Mouse (Mus musculus) kidney, adult 18-20 months (tissue): ENCODE results near the gene Hist1h1t.
"Not testable (repeated sequence)": the region's sequence is repeated elsewhere in the genome, so short reads cannot be mapped to it uniquely, and the experiment has no call there.

Experiments
- DNase-seq: peaks from one replicate; pipeline ENCODE4 v3.0.0; 2021

Hist1h1t gene

DNA sequence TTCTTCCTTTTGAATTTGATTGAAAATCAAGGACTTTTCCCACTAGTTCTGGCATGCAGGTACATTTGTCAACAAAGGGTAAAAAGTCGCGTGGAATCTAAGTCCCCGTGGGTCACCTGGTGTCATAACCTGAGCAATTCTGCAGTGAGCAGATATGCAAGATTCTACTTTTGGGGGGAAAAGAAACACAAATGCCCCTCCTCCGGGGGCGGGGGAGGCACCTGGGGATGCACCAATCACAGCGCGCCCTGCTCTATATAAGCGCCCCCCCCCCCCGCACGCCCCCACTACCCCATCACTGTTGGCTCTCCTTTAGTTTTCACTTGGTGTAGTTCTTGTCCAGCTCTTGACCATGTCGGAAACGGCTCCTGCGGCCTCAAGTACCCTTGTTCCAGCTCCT is at the start of gene Hist1h1t:
Gene Hist1h1t (plus strand): TSS at position 301 of the 400 bp plus-strand sequence.
- DNase-seq = no peak

DNA sequence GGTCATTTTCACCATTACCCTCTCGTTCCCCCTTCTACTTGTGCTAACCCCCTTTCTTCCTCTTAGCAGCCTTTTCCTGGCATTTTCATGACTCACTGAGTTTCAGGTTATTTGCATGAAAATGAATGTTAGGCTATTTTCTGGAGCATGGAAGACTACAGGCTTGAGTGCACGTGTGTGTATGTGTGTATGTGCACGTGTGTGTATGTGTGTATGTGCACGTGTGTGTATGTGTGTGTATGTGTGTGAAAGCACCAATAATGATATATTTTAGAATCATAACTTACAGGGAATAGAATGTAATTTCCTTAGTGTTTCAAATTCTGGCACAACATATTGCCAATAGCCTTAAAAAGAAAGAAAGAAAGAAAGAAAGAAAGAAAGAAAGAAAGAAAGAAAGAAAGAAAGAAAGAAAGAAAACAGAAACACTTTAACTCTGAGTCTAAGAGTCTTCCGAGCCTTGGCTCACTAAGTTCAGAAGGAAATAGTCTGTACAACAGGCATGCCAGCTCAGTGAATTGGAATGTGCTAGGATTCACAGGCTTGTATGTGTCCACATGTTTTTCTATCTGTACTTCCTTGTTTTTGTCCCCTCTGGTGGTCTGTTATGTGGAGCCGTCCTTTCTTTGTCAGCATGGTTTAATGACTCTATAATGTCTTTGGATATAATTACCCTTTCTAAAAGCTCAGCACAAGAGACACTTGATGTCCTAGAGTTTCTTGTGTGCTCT is 35.8 kb upstream of the Hist1h1t start:
- no peak for DNase-seq

DNA sequence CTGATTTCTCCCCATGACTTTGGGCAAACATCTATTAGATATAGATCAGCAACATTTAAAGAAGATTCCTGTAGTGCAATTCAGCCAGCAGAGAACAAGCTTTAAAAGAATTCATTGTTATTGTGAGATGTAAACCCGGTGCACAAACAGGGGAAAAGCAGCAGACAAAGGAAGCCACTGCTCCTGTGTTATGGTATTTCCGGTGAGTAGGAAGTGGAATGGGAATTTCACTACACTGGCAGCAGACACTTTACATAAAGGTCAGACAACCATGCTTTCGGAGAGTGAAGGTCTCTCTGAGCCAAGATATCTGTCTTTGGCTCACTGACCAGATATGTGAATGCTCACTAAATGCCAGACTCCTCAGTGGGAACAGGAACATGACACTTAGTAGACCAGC is 33.1 kb upstream of the Hist1h1t start:
- no peak for DNase-seq

DNA sequence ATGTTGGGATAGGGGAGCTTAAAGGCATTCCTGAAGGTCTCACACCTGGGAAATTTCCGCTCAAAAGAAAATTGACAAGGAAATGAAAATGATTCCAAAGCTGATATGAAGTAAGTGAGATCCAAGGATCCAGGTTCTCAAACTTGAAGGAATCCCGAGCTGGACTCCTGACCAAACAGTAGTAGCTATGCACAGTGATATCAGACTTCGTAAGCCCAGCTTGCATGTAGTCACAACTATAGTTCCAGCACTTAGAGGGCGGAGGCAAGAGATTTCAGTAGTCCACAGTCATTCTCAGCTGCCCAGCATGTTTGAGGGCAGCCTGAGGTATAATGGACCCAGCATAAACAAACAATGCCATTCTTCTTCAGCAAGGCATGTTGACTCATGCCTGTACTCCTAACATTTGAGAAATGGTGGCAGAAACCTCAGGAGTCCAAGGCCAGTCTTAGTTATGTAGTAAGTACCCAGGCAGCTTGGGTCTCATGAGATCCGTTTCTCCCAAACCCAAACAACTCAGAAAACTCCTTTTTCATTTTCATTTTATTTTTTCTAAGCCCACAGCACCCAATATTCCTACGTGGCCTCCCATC is 13.5 kb upstream of the Hist1h1t start:
- DNase-seq = no peak

DNA sequence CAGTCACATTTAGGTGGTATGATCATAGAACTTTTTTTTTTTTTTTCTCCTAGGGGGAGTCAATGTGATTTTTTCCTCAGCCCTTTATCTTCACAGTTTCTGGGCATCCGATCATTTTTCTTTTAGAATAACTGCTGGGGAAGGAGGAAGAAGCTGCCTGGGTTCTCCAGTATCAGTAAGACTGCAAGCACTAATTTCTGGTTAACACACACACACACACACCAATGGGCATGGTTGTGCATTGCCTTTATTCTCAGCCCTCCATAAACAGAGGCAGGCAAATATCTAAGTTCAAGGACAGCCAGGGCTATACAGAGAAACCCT is 13.0 kb upstream of the Hist1h1t start:
- DNase-seq = no peak

DNA sequence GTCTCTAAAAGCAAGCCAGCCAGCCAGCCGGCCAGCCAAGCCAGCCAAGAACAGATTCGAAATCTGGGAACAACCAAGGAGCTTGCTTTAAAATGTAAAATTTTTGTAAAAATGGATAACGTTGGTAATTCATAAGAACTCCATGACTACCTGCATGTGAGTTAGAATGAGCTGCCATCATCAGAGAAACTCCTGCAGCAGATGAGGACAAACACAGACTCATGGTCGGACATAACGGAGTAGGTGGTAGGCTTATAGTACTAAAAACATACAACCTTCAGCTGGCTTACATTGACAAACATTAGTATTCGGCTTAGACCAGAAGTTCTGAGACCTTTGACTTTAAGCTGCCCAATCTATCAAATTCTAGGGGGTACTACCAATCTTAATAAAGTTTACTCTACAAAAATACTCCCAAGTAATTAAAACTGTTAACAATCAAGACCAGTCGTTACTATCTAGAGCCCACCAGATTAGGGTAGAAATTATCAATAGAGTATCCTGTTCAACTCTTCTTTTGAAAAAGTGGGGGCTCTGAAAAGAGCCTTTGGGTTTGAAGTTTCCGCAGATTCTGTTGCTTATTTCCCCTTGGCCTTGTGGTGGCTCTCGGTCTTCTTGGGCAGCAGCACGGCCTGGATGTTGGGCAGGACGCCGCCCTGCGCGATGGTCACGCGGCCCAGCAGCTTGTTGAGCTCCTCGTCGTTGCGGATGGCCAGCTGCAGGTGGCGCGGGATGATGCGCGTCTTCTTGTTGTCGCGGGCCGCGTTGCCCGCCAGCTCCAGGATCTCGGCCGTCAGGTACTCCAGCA is 12.5 kb upstream of the Hist1h1t start:
- not testable (repeated sequence) for DNase-seq

DNA sequence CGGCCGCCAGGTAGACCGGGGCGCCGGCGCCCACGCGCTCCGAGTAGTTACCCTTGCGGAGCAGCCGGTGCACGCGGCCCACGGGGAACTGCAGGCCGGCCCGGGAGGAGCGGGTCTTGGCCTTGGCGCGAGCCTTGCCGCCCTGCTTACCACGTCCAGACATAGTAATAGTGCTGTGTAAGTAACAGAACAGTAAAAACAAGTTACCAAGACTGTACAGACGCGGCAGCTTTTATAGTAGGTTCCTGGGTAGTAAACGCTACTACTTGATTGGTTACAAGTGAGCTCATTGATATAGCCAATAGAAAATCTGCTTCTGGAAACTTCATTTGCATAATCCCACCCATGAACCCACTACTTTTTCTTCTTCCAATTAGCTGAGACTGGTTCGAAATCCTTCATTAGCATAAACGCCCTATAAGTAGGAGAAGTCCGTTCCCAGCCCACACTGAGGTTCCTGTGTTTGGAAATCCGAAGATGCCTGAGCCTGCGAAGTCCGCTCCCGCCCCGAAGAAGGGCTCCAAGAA is 11.8 kb upstream of the Hist1h1t start, which contains the start of the genes Hist1h2ac and Hist1h2bc:
Gene Hist1h2ac (minus strand): TSS at position 194 of the 527 bp plus-strand sequence.
Gene Hist1h2bc (plus strand): TSS at position 445 of the 527 bp plus-strand sequence.
- peak; percentile 84 for DNase-seq

DNA sequence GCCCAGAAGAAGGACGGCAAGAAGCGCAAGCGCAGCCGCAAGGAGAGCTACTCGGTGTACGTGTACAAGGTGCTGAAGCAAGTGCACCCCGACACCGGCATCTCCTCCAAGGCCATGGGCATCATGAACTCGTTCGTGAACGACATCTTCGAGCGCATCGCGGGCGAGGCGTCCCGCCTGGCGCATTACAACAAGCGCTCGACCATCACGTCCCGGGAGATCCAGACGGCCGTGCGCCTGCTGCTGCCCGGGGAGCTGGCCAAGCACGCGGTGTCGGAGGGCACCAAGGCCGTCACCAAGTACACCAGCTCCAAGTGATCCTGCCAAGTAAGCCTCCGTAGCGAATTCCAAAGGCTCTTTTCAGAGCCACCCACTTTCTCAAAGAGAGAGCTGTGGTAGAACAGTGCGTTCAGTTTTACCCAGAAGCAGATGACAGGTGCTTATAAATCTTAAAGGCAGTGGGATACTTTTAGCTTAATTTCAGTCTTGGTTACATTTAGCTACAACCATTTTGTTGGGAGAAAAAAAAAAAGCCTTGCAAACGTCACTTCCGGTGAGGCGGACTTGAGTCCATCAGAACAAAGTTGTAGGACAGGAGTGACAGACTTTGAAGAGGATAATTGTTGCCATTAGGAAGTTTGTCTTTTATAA is 11.2 kb upstream of the Hist1h1t start:
- peak; percentile 39 for DNase-seq

DNA sequence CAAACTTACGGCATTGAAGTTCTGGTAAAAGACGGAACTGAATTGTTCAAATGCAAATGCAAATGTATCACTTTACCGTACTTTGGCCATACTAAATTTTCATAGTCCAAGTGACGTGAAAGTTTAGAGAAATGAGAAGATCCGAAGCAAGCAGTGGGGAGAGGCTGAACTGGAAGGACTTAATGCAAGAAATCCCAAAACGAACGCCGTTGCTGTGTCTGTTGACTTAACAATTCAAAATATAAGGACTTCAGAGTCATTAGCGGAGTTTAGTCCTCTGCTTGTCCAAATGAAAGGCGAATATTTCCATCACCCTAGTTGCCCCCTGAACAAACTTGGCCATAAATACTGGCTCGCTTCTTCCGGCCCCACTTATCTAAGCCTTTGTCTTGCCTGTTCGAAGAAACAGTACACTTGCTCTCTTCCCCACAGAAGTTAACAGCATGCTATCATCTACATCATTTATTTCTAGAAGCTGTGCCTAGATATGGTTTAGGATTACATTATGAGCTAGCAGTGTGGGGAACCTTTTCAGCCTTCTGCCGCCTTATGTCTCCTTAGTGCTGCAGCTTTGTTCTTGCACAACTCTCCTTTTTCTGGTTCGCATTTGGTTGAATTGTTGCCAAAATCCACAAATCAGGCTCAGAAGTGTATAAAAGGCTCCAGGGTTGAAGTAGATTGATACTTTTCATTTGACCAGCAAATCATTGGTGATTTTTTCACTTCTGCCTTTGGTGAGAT is 10.3 kb upstream of the Hist1h1t start:
- peak; percentile 18 for DNase-seq

DNA sequence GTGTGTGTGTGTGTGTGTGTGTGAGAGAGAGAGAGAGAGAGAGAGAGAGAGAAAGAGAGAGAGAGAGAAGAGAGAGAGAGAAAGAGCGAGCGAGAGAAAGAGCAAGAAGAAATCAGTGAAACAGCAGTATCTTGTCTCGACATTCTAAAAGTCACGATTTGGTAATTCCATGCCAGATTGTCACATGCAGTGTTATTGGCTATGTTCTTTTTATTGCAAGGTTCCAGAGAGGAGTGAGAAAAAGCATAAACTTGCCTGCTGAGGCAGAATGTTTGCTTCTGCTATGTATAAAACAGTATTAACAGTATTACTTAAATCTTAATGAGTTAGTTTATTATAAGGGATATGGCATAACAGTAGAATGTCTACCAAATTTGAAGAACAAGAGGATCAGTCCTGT is 9.6 kb upstream of the Hist1h1t start:
- DNase-seq = no peak

DNA sequence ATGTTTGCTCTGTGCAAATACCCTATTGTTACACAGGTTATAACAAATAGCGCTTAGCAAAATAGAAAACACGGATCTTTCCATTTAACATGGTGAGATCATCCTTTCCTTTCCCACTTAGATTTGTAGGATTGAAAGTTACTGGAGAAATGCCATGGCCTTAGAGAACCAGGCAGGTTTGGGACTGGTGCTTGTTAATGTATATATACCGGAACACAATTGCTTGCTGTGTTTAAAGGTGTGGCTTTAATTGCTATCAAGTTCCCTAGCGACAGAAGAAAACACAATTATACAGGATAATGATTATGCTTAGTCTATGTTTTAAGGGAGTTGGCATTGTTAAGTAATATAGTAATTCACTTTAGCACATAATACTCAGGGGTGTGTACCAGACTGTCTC is 8.4 kb upstream of the Hist1h1t start:
- DNase-seq = no peak

DNA sequence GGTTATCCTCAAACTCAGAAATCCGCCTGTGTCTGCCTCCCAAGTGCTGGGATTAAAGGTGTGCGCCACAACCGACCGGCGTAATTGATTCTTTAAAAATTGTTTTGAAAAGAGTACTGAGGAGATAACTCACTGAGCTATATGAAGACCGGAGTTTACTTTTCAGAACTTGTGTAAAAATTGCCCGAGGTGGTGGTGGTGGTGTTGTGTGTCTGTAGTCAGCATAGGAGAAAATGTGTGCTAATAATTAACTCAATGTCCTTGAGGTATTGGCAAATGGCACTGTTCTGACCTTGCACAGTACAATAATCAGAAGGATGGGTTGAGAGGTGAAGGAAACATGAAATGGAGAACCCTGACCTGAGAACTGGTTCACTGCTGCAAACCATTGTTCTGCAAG is 7.7 kb upstream of the Hist1h1t start:
- DNase-seq = peak; percentile 21

DNA sequence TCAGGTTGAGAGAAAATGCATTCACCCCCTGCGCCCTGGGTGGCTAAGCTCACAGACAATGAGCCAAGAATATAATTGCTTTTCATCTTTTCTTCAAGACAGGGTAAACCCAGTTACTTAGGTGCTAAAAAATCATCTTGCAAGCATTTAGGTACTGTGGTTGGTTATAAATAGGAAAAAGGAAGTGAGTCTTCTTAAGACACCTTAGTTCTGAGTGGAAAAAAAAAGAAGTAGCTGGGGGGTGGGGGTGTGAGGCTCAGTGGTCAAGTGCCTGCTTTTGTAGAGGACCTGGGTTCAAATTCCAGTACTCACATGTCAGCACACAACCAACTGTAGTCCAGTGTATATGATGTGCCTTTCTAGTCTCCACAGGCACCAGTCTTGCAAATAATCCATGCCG is 6.7 kb upstream of the Hist1h1t start:
- no peak for DNase-seq

DNA sequence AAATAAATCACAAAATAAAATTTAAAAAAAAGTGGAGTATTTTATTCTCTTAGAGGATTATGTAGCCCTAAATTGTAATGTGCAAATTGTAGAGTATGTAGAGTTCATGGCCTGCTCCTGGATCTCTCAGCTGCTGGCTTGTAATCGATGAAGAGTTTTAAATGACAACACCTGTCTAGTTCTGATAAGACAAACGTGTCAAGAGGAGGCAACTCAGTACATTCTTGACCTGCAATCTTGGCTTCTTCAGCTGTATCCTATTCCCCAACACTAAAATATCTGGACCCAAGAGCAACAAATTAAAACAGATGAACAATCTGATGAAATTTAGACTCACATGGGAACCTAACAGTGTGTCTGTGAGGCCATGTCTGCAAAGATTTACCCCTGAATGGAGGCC is 6.2 kb upstream of the Hist1h1t start:
- DNase-seq = no peak

DNA sequence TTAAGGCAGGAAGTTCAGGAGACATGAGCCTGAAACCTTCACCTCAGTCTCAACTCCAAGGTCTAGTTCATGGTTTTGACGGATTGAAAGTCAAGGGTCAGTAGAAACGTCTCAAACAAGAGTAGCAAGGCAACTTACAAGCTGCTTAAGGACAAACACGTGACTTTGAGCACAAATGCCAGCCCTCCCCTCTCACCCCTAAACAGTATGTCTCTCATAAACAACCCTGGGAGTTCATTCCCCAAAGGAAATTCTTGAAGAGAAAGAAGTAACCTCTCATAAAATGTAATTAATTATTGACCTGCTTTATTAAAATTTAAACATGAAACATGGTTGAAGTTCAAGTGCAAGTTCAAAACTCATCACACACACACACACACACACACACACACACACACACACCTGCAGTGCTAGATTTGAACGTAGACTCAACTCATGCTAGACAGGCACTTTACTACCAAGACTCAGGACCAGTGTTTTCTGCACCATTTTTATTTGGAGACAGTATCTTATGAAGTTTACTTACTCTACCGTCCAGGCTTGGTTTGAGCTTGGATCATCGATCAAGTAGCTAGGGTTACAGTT is 1.7 kb upstream of the Hist1h1t start:
- peak; percentile 43 for DNase-seq

DNA sequence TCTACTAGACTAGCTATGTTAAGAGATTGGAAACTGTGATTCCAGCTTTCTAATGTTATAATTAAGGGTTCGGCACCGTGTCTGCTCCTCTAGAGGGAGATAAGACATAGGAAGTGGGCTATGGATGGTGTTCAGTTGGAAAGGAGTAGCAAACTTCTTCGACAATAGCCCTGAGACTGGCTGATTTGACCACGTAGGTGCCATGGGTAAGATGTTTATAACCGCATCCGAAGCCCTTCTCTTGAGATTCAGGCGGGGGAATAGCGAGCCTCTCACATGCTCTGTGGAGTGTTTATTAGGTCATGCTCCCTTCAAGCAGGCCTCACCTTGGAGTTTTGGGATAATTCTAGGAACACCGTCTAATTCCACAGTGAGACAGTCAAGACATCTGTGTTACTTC is 658 bp upstream of the Hist1h1t start:
- no peak for DNase-seq

DNA sequence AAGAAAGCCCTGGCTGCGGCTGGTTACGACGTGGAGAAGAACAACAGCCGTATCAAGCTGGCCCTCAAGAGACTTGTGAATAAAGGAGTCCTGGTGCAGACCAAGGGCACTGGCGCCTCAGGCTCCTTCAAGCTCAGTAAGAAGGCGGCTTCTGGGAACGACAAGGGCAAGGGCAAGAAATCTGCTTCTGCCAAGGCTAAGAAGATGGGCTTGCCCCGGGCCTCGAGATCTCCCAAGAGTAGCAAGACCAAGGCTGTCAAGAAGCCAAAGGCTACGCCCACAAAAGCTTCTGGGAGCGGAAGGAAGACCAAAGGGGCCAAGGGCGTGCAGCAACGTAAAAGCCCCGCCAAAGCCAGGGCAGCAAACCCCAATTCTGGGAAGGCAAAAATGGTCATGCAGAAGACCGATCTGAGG is 454 bp downstream of the Hist1h1t start:
- no peak for DNase-seq

DNA sequence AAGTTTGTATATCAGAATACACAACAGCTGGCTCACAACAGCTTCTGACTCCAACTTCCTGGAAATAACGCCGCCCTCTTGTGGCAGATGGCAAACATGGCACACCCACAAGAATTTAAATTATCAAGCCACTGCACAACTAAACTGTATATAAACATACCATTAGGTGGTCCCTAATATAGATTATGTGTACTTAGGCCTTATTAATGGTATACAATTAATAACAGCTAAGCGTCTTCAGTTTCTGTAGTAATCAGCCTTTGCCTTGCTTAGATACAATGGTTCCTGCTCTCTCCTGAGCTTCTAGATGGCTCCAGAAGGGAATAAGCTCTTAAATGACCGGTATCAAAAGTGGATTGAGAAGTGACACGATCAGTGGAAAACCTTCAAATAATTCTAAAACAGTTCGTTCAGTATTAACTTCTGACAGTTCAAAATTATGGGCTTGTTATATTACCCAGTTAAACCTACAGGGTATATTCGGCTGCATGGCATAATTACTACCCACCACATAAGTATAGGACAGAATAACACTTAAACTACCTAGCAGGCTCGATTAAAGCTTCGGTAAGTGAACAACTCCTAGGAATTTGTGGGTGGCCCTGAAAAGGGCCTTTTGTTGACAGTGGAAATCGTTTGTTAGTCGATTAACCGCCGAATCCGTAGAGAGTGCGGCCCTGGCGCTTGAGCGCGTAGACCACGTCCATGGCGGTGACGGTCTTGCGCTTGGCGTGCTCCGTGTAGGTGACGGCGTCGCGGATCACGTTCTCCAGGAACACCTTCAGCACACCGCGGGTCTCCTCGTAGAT is 2.1 kb downstream of the Hist1h1t start:
- DNase-seq = peak; percentile 34

DNA sequence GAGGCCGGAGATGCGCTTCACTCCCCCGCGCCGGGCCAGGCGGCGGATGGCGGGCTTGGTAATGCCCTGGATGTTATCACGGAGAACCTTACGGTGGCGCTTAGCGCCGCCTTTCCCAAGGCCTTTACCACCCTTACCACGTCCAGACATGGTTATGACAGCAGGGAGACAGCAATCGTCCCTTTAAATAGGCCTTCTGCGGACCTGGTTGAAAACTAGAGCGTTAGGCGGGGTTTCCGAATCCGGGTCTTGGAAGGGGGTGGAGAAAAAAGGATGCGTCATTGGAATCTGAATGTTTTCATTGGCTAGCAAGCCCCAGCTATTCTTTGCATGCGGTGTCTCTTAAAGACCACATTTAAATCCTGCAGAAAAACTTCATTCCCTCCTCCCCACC is 2.7 kb downstream of the Hist1h1t start, which contains the start of gene Hist1h4c:
Gene Hist1h4c (minus strand): TSS at position 155 of the 394 bp plus-strand sequence.
- peak; percentile 99 for DNase-seq

DNA sequence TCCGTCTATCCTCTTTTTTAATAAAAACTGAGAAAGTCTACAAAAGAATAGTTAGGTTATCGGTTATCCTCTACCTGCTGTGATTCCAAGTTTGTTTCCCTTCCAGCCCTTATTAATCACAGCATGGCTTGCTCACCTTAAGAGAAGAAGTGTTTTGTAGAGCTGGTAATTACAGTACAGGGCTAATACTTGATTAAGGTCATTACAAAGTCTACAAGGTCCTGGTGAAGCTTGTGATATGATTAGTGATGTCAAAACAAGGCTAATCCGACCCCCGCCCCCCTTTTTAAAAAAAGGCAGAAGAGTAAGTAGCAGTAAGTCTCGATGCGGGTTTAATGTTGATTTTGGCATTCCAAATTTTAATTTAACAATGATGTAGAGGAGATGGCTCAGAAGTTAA is 3.4 kb downstream of the Hist1h1t start:
- no peak for DNase-seq

DNA sequence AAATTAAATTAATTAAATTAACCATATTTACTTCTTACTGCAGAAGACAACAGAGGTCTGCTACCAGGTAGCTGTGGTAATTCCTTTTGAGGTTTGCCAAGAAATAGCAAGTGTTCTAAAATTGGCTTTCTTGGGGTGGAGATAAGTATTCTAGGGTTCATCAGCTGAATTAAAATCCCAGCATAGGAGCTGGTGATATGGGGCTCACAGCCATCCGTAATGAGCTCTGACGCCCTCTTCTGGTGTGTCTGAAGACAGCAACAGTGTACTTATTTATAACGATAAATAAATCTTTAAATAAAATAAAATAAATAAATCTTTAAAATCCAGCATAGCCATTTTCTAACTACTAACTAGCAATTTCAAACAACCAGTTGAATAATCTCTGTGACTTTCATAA is 4.2 kb downstream of the Hist1h1t start:
- DNase-seq = no peak
